Comparison of ENCODE assay signal across 34 mouse cellular contexts in the genomic region with DNA sequence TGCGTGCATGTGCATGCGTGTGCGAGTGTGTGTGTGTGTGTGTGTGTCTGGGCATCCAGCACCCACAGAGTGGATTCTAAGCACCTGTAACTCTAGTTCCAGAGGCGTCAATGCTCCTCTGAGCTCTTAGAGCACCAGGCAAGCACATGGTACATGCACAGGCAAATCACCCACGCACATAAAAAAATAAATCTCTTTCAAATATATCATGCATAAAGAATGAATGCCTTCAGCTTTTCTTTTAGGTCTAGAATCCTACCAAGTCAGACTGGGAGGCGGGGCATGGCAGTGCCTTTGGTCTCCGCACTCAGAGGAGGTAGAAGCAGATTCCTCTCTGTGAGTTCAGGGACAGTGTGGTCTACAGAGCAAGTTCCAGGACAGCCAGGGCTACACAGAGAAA. TPM values are rescaled to one million over a fixed set of nuclear protein-coding genes. Genes with fewer than 3 reads are reported as not detected.
DNase-seq lines count a peak whose midpoint lies in the region; ATAC-seq and TF ChIP-seq lines count a peak whose summit lies in the region.
"Had no signal": no experiment of that assay in that cellular context is flagged by ENCODE, and none has a peak within 500 bp of the region (broad histone marks: within the 10 kb centered on the region; RNA-seq: fewer than 3 reads in every experiment).

No protein-coding gene starts in this region.

- no peak for DNase-seq in forebrain, postnatal 0 days
- peak; percentile 46 for DNase-seq in right cerebral cortex, adult 18-20 months
- no peak for DNase-seq in right cerebral cortex, postnatal 4 days
- DNase-seq in stomach, postnatal 0 days (ENCODE audit: low spot score) = no peak
- DNase-seq in adrenal gland, adult 18-20 months (ENCODE audit: low spot score in 2 of 2) = no peak
- DNase-seq: adrenal gland, postnatal 10 days; cerebellum, adult 11 months; cerebellum, postnatal 10 days; gastrocnemius, postnatal 36 days; heart, adult 18-20 months; heart, postnatal 4 days; kidney, adult 8-10 months; kidney, postnatal 25 days; layer of hippocampus, postnatal 36 days; liver, embryonic 13.5 days; lung, adult 18-20 months; lung, postnatal 4 days; thymus, adult 18-20 months; thymus, postnatal 25 days had no signal

- no peaks in the 10 kb centered on the region for H3K9me3 ChIP-seq in forebrain, postnatal 0 days (ENCODE audit: low read length)
- H3K9me3 ChIP-seq in forebrain, embryonic 13.5 days (replicated peaks) = no peaks in the 10 kb centered on the region
- no peaks in the 10 kb centered on the region for H3K9me3 ChIP-seq in kidney, embryonic 15.5 days (replicated peaks)
- H3K9me3 ChIP-seq in kidney, embryonic 14.5 days (ENCODE audit: control insufficient read depth, low read length) = no peaks in the 10 kb centered on the region
- H3K9me3 ChIP-seq in stomach, postnatal 0 days (ENCODE audit: control insufficient read depth, low read length) = no peaks in the 10 kb centered on the region
- H3K9me3 ChIP-seq: forebrain, embryonic 10.5 days; G1E; intestine, embryonic 15.5 days; limb, embryonic 12.5 days; liver, embryonic 13.5 days; megakaryocyte, embryonic 14.5 days; midbrain, embryonic 12.5 days; neural tube, embryonic 12.5 days had no signal

- H3K4me2 ChIP-seq in forebrain, postnatal 0 days (ENCODE audit: low read depth) = no peak overlapping the region
- H3K4me2 ChIP-seq in forebrain, embryonic 13.5 days = no peak overlapping the region
- no peak overlapping the region for H3K4me2 ChIP-seq in kidney, embryonic 15.5 days
- no peak overlapping the region for H3K4me2 ChIP-seq in kidney, embryonic 14.5 days (replicated peaks; ENCODE audit: low read depth, low read length)
- no peak overlapping the region for H3K4me2 ChIP-seq in stomach, postnatal 0 days (replicated peaks; ENCODE audit: low read depth)
- H3K4me2 ChIP-seq: heart, embryonic 11.5 days; intestine, embryonic 15.5 days; limb, embryonic 12.5 days; liver, embryonic 13.5 days; midbrain, embryonic 12.5 days; neural tube, embryonic 12.5 days had no signal

- no peaks in the 10 kb centered on the region for H3K27me3 ChIP-seq in forebrain, postnatal 0 days (ENCODE audit: insufficient read depth, low read length)
- H3K27me3 ChIP-seq in forebrain, embryonic 13.5 days = no peaks in the 10 kb centered on the region
- no peaks in the 10 kb centered on the region for H3K27me3 ChIP-seq in kidney, embryonic 15.5 days
- no peaks in the 10 kb centered on the region for H3K27me3 ChIP-seq in kidney, embryonic 14.5 days (ENCODE audit: control insufficient read depth, insufficient read depth, low read length)
- no peaks in the 10 kb centered on the region for H3K27me3 ChIP-seq in stomach, postnatal 0 days (ENCODE audit: control insufficient read depth, insufficient read depth, low read length)
- H3K27me3 ChIP-seq: intestine, embryonic 15.5 days; limb, embryonic 12.5 days; liver, embryonic 13.5 days; megakaryocyte, embryonic 14.5 days; midbrain, embryonic 12.5 days; neural tube, embryonic 12.5 days had no signal

- H3K9ac ChIP-seq in forebrain, postnatal 0 days = no peak overlapping the region
- no peak overlapping the region for H3K9ac ChIP-seq in forebrain, embryonic 13.5 days
- no peak overlapping the region for H3K9ac ChIP-seq in kidney, embryonic 15.5 days
- no peak overlapping the region for H3K9ac ChIP-seq in kidney, embryonic 14.5 days (ENCODE audit: low read depth, low read length)
- no peak overlapping the region for H3K9ac ChIP-seq in stomach, postnatal 0 days (ENCODE audit: low read length)
- H3K9ac ChIP-seq: intestine, embryonic 15.5 days; limb, embryonic 12.5 days; liver, embryonic 13.5 days; midbrain, embryonic 12.5 days; neural tube, embryonic 12.5 days had no signal

- no peak overlapping the region for H3K4me3 ChIP-seq in forebrain, postnatal 0 days (ENCODE audit: low read depth, low read length)
- no peak overlapping the region for H3K4me3 ChIP-seq in forebrain, embryonic 13.5 days
- H3K4me3 ChIP-seq in kidney, embryonic 15.5 days (replicated peaks) = no peak overlapping the region
- no peak overlapping the region for H3K4me3 ChIP-seq in kidney, embryonic 14.5 days (ENCODE audit: low read length)
- no peak overlapping the region for H3K4me3 ChIP-seq in stomach, postnatal 0 days (ENCODE audit: low read depth, low read length)
- H3K4me3 ChIP-seq: forebrain, embryonic 10.5 days; intestine, embryonic 15.5 days; limb, embryonic 12.5 days; liver, embryonic 13.5 days; megakaryocyte, embryonic 14.5 days; midbrain, embryonic 12.5 days; myocyte; neural tube, embryonic 12.5 days had no signal

- 90% methylated on average over 7 of the region's 7 CpGs for WGBS in forebrain, postnatal 0 days
- WGBS in forebrain, embryonic 13.5 days = 93% methylated on average over 7 of the region's 7 CpGs
- 91% methylated on average over 7 of the region's 7 CpGs for WGBS in kidney, embryonic 15.5 days
- 94% methylated on average over 7 of the region's 7 CpGs for WGBS in kidney, embryonic 14.5 days
- WGBS in stomach, postnatal 0 days = 76% methylated on average over 7 of the region's 7 CpGs

- H3K36me3 ChIP-seq in forebrain, postnatal 0 days (ENCODE audit: insufficient read depth) = peaks cover 81% of the 10 kb centered on the region
- H3K36me3 ChIP-seq in forebrain, embryonic 13.5 days (ENCODE audit: poor library complexity, severe bottlenecking) = peaks cover 98% of the 10 kb centered on the region
- peaks cover 98% of the 10 kb centered on the region for H3K36me3 ChIP-seq in kidney, embryonic 15.5 days
- H3K36me3 ChIP-seq in kidney, embryonic 14.5 days (ENCODE audit: control insufficient read depth, insufficient read depth, low read length) = peaks cover 93% of the 10 kb centered on the region
- peaks cover 54% of the 10 kb centered on the region for H3K36me3 ChIP-seq in stomach, postnatal 0 days (ENCODE audit: control insufficient read depth, insufficient read depth, low read length)

- ATAC-seq in forebrain, postnatal 0 days = no peak
- no peak for ATAC-seq in forebrain, embryonic 13.5 days
- ATAC-seq in kidney, embryonic 15.5 days (replicated peaks; ENCODE audit: low FRiP score) = no peak
- no peak for ATAC-seq in kidney, embryonic 14.5 days (ENCODE audit: low FRiP score, low TSS enrichment)
- ATAC-seq in stomach, postnatal 0 days (ENCODE audit: low FRiP score, low TSS enrichment) = no peak
- ATAC-seq: forebrain, embryonic 16.5 days; hindbrain, embryonic 16.5 days; intestine, embryonic 15.5 days; lung, postnatal 0 days had no signal

- H3K4me1 ChIP-seq in forebrain, postnatal 0 days (ENCODE audit: insufficient read depth) = no peaks in the 10 kb centered on the region
- peaks cover 29% of the 10 kb centered on the region for H3K4me1 ChIP-seq in forebrain, embryonic 13.5 days
- peaks cover 21% of the 10 kb centered on the region for H3K4me1 ChIP-seq in kidney, embryonic 15.5 days
- H3K4me1 ChIP-seq in kidney, embryonic 14.5 days (ENCODE audit: control insufficient read depth, insufficient read depth, low read length) = no peaks in the 10 kb centered on the region
- no peaks in the 10 kb centered on the region for H3K4me1 ChIP-seq in stomach, postnatal 0 days (replicated peaks; ENCODE audit: control insufficient read depth, insufficient read depth)
- H3K4me1 ChIP-seq: intestine, embryonic 15.5 days; limb, embryonic 12.5 days; liver, embryonic 13.5 days had no signal

- TF ChIP-seq CTCF in forebrain, postnatal 0 days (IDR thresholded peaks at IDR 0.05; ENCODE audit: low read depth) = no peak
- TF ChIP-seq CTCF in stomach, postnatal 0 days (IDR thresholded peaks at IDR 0.05; ENCODE audit: low read depth) = no peak

- no peak for TF ChIP-seq EP300 in stomach, postnatal 0 days (optimal IDR thresholded peaks at IDR 0.05)

- peak overlapping the region; percentile 45; the same call in 1 of the 2 replicates for H3K27ac ChIP-seq in forebrain, postnatal 0 days (ENCODE audit: low read depth, low read length)
- H3K27ac ChIP-seq in forebrain, embryonic 13.5 days = no peak overlapping the region
- H3K27ac ChIP-seq in kidney, embryonic 15.5 days = 0 out of 2 replicates have a peak overlapping the region, but pooled peaks have one; percentile 7
- no peak overlapping the region for H3K27ac ChIP-seq in kidney, embryonic 14.5 days (ENCODE audit: low read depth, low read length)
- peak overlapping the region; percentile 67 for H3K27ac ChIP-seq in stomach, postnatal 0 days (replicated peaks)
- H3K27ac ChIP-seq: forebrain, embryonic 10.5 days; intestine, embryonic 15.5 days; limb, embryonic 12.5 days; liver, embryonic 13.5 days; midbrain, embryonic 12.5 days had no signal

RNA-seq across cellular contexts. Expression of gene Zmynd8, which starts 58.0 kb away (rescaled TPM):
- 51.4 and 63.5 TPM in 2 replicates for total RNA-seq in forebrain, postnatal 0 days (2014; rRNA removed)
- 37.7 and 45.7 TPM in 2 replicates for polyA plus RNA-seq in forebrain, postnatal 0 days (2015; fragmentation: Nextera tagmentation; extraction: Ambion mirVana)
- polyA plus RNA-seq in forebrain, embryonic 13.5 days (2015; fragmentation: Nextera tagmentation; extraction: Ambion mirVana) = 73.3 and 85.4 TPM in 2 replicates
- 67.1 and 68.3 TPM in 2 replicates for polyA plus RNA-seq in kidney, embryonic 15.5 days (2015; fragmentation: Nextera tagmentation; extraction: Ambion mirVana)
- 44.3 and 61.1 TPM in 2 replicates for polyA plus RNA-seq in kidney, embryonic 14.5 days (2014; fragmentation: Nextera tagmentation; extraction: Ambion mirVana)
- polyA plus RNA-seq in stomach, postnatal 0 days (2015; fragmentation: Nextera tagmentation; extraction: Ambion mirVana) = 24.3 and 29.7 TPM in 2 replicates
- 10 to 100 TPM; 45.8 to 48.8 TPM for total RNA-seq in adrenal gland, adult 18-20 months (2021)

Comparison
In these comparisons a context has a peak if more than half of its experiments do, and no peak if none do; other contexts are left out.
1. H3K27ac ChIP-seq: peak in forebrain, postnatal 0 days (single experiment), kidney, embryonic 15.5 days (single experiment) and stomach, postnatal 0 days (single experiment); none in forebrain, embryonic 13.5 days (single experiment) and kidney, embryonic 14.5 days (single experiment).